Mouse (Mus musculus): ENCODE data around the gene Cdhr3. TPM values are rescaled to one million over a fixed set of nuclear protein-coding genes. Genes with fewer than 3 reads are reported as not detected.
A peak's percentile ranks its signal among the peaks of the same experiment; 100 is the strongest.
"Not testable (repeated sequence)": the region's sequence is repeated elsewhere in the genome, so short reads cannot be mapped to it uniquely, and the experiment has no call there.

The Cdhr3 gene
- polyA plus RNA-seq, 2 experiments, result not detected

- WGBS (ENCODE audit: insufficient replicate concordance), result 43% methylated on average over 4 of the region's 4 CpGs
- ATAC-seq (ENCODE audit: insufficient read depth) (no peak), DNase-seq (ENCODE audit: low read depth in 3 of 3, low spot score in 3 of 3) (no peak)
- Histone ChIP-seq H3K27ac (no peak overlapping the region), H3K4me1 (replicated peaks; ENCODE audit: control insufficient read depth in 2 of 2, insufficient read depth in 2 of 2, low read length in 1 of 2) (no peaks in the 10 kb centered on the region), H3K9ac (replicated peaks) (no peak overlapping the region), H3K9me3 (ENCODE audit: control insufficient read depth, low read length) (no peaks in the 10 kb centered on the region), H3K36me3 (replicated peaks; ENCODE audit: control insufficient read depth, insufficient read depth, low read depth) (no peaks in the 10 kb centered on the region), H3K4me3 (ENCODE audit: insufficient read depth in 1 of 2, low read depth in 2 of 2, low read length in 2 of 2) (no peak overlapping the region), H3K4me2 (ENCODE audit: low read depth) (no peak overlapping the region), H3K27me3 (ENCODE audit: control insufficient read depth, insufficient read depth, low read length) (no peaks in the 10 kb centered on the region)
- TF ChIP-seq EP300 (IDR thresholded peaks at IDR 0.05; ENCODE audit: low read depth) (no peak), CTCF (IDR thresholded peaks at IDR 0.05; ENCODE audit: low read depth) (peak; percentile 33)
Measured at GRCm38 (mm10) chr12:33066355-33066754, 26.3 kb downstream of the Cdhr3 start.

- no peak overlapping the region for H3K9ac ChIP-seq (replicated peaks)
- WGBS (ENCODE audit: insufficient replicate concordance), result 37% methylated on average over 3 of the region's 3 CpGs
- no peaks in the 10 kb centered on the region for H3K27me3 ChIP-seq (ENCODE audit: control insufficient read depth, insufficient read depth, low read length)
- no peak overlapping the region for H3K4me2 ChIP-seq (ENCODE audit: low read depth)
- DNase-seq (ENCODE audit: low read depth in 3 of 3, low spot score in 3 of 3), result no peak
- no peak for ATAC-seq (ENCODE audit: insufficient read depth)
- no peak overlapping the region for H3K27ac ChIP-seq
- no peaks in the 10 kb centered on the region for H3K4me1 ChIP-seq (replicated peaks; ENCODE audit: control insufficient read depth in 2 of 2, insufficient read depth in 2 of 2, low read length in 1 of 2)
- H3K4me3 ChIP-seq (ENCODE audit: insufficient read depth in 1 of 2, low read depth in 2 of 2, low read length in 2 of 2), result no peak overlapping the region
- H3K9me3 ChIP-seq (ENCODE audit: control insufficient read depth, low read length), result no peaks in the 10 kb centered on the region
- H3K36me3 ChIP-seq (replicated peaks; ENCODE audit: control insufficient read depth, insufficient read depth, low read depth), result no peaks in the 10 kb centered on the region
- TF ChIP-seq CTCF (IDR thresholded peaks at IDR 0.05; ENCODE audit: low read depth) (no peak), EP300 (IDR thresholded peaks at IDR 0.05; ENCODE audit: low read depth) (no peak)
Measured at GRCm38 (mm10) chr12:33065162-33065561, 27.5 kb downstream of the Cdhr3 start.

- ATAC-seq (ENCODE audit: insufficient read depth), result no peak
- TF ChIP-seq CTCF (IDR thresholded peaks at IDR 0.05; ENCODE audit: low read depth) (no peak), EP300 (IDR thresholded peaks at IDR 0.05; ENCODE audit: low read depth) (no peak)
- 39% methylated on average over 2 of the region's 2 CpGs for WGBS (ENCODE audit: insufficient replicate concordance)
Measured at GRCm38 (mm10) chr12:33064266-33064665, 28.4 kb downstream of the Cdhr3 start.

GRCm38 (mm10) chr12:33063250-33063649 lies 29.4 kb downstream of the Cdhr3 start:
- Histone ChIP-seq H3K9me3 (ENCODE audit: control insufficient read depth, low read length) (no peaks in the 10 kb centered on the region), H3K9ac (replicated peaks) (no peak overlapping the region), H3K27me3 (ENCODE audit: control insufficient read depth, insufficient read depth, low read length) (no peaks in the 10 kb centered on the region), H3K36me3 (replicated peaks; ENCODE audit: control insufficient read depth, insufficient read depth, low read depth) (no peaks in the 10 kb centered on the region), H3K4me3 (ENCODE audit: insufficient read depth in 1 of 2, low read depth in 2 of 2, low read length in 2 of 2) (no peak overlapping the region), H3K4me1 (replicated peaks; ENCODE audit: control insufficient read depth in 2 of 2, insufficient read depth in 2 of 2, low read length in 1 of 2) (peaks cover 0 to under 1% of the 10 kb centered on the region in 2 experiments; a peak in 1 of 4 replicates), H3K27ac (no peak overlapping the region), H3K4me2 (ENCODE audit: low read depth) (no peak overlapping the region)
- no peak for DNase-seq (ENCODE audit: low read depth in 3 of 3, low spot score in 3 of 3)
- WGBS (ENCODE audit: insufficient replicate concordance), result 42% methylated on average over 2 of the region's 2 CpGs
- ATAC-seq (ENCODE audit: insufficient read depth), result no peak
- TF ChIP-seq CTCF (IDR thresholded peaks at IDR 0.05; ENCODE audit: low read depth) (no peak), EP300 (IDR thresholded peaks at IDR 0.05; ENCODE audit: low read depth) (no peak)

More at GRCm38 (mm10) chr12:33064266-33064665, 28.4 kb downstream of the Cdhr3 start:
- Histone ChIP-seq H3K4me3 (ENCODE audit: insufficient read depth in 1 of 2, low read depth in 2 of 2, low read length in 2 of 2) (no peak overlapping the region), H3K4me2 (ENCODE audit: low read depth) (no peak overlapping the region), H3K9me3 (ENCODE audit: control insufficient read depth, low read length) (no peaks in the 10 kb centered on the region), H3K36me3 (replicated peaks; ENCODE audit: control insufficient read depth, insufficient read depth, low read depth) (no peaks in the 10 kb centered on the region), H3K9ac (replicated peaks) (no peak overlapping the region), H3K27me3 (ENCODE audit: control insufficient read depth, insufficient read depth, low read length) (no peaks in the 10 kb centered on the region), H3K27ac (no peak overlapping the region), H3K4me1 (replicated peaks; ENCODE audit: control insufficient read depth in 2 of 2, insufficient read depth in 2 of 2, low read length in 1 of 2) (no peaks in the 10 kb centered on the region)
- no peak for DNase-seq (ENCODE audit: low read depth in 3 of 3, low spot score in 3 of 3)

- not testable (repeated sequence) for H3K27me3 ChIP-seq (ENCODE audit: control insufficient read depth, insufficient read depth, low read length); H3K27ac ChIP-seq; DNase-seq (ENCODE audit: low read depth in 3 of 3, low spot score in 3 of 3); H3K4me2 ChIP-seq (ENCODE audit: low read depth); H3K9ac ChIP-seq (replicated peaks); ATAC-seq (ENCODE audit: insufficient read depth); H3K4me1 ChIP-seq (replicated peaks; ENCODE audit: control insufficient read depth in 2 of 2, insufficient read depth in 2 of 2, low read length in 1 of 2); H3K36me3 ChIP-seq (replicated peaks; ENCODE audit: control insufficient read depth, insufficient read depth, low read depth); H3K4me3 ChIP-seq (ENCODE audit: insufficient read depth in 1 of 2, low read depth in 2 of 2, low read length in 2 of 2); H3K9me3 ChIP-seq (ENCODE audit: control insufficient read depth, low read length)
- 56% methylated on average over 2 of the region's 2 CpGs for WGBS (ENCODE audit: insufficient replicate concordance)
Measured at GRCm38 (mm10) chr12:33062379-33062778, 30.3 kb downstream of the Cdhr3 start.

All from liver, embryonic 14.5 days (tissue).